Mouse (Mus musculus) CD4-positive naive resting alpha-beta T cell, adult 57 days (primary cell): ENCODE results near the gene Cd209a. TPM values are rescaled to one million over a fixed set of nuclear protein-coding genes. Genes with fewer than 3 reads are reported as not detected.

Experiments used
- total RNA-seq: library from RNA; stranded (reverse); gene quantifications from one replicate; pipeline ENCODE4 v1.2.4, GENCODE M21; 2023

Gene Cd209a
- 0.68 TPM for total RNA-seq

GRCm38 (mm10) chr8:3748761-3749160, at the start of gene Cd209a:
Gene Cd209a, minus strand, starts transcription at chr8:3748984.

GRCm38 (mm10) chr8:3720551-3720950, 28.2 kb downstream of the Cd209a start, which contains the start of gene Clec4g:
Gene Clec4g, minus strand, starts transcription at chr8:3720651.

GRCm38 (mm10) chr8:3694121-3694520, 54.7 kb downstream of the Cd209a start, which contains the start of gene Fcer2a:
Gene Fcer2a, minus strand, starts transcription at chr8:3694175.

Other genes starting within 250 kb of the Cd209a start
- gene Mcoln1, start 248.5 kb downstream of the Cd209a start, total RNA-seq: 81.8 TPM
- gene Pnpla6, start 233.6 kb downstream of the Cd209a start, total RNA-seq: 52.8 TPM
- gene C330021F23Rik, start 181.0 kb downstream of the Cd209a start, total RNA-seq: not detected
- not detected for gene Camsap3, start 161.7 kb downstream of the Cd209a start, total RNA-seq
- gene Xab2, start 127.7 kb downstream of the Cd209a start, total RNA-seq: 91.9 TPM
- gene Pet100, start 127.4 kb downstream of the Cd209a start, total RNA-seq: 50.7 TPM
- not detected for gene Pcp2, start 123.4 kb downstream of the Cd209a start, total RNA-seq
- 199 TPM for gene Stxbp2, start 118.0 kb downstream of the Cd209a start, total RNA-seq
- gene Retn, start 93.2 kb downstream of the Cd209a start, total RNA-seq: not detected
- 0.53 TPM for gene Mcemp1, start 83.2 kb downstream of the Cd209a start, total RNA-seq
- gene Fcor, start 76.6 kb downstream of the Cd209a start, total RNA-seq: not detected
- 13.7 TPM for gene Trappc5, start 72.7 kb downstream of the Cd209a start, total RNA-seq
- gene Fcer2a, start 54.8 kb downstream of the Cd209a start, total RNA-seq: 15.8 TPM
- not detected for gene Clec4g, start 28.3 kb downstream of the Cd209a start, total RNA-seq
- not detected for gene Cd209e, start 105.3 kb upstream of the Cd209a start, total RNA-seq
- not detected for gene Cd209d, start 129.6 kb upstream of the Cd209a start, total RNA-seq
- gene Cd209b, start 177.9 kb upstream of the Cd209a start, total RNA-seq: 0.30 TPM
- not detected for gene Cd209c, start 205.8 kb upstream of the Cd209a start, total RNA-seq